Mouse (Mus musculus) embryonic fibroblast, embryonic 13.5 days (primary cell): ENCODE results near the gene Gm20662. TPM values are rescaled to one million over a fixed set of nuclear protein-coding genes. Genes with fewer than 3 reads are reported as not detected.

Experiments
- H3K27ac ChIP-seq: 2 replicates; pipeline ENCODE4 v1.5.1; 2012; ENCODE audit warnings: low read length, control low read depth, inconsistent platforms; ENCODE audit not compliant: insufficient read depth
- H3K4me1 ChIP-seq: 2 replicates; pipeline ENCODE4 v1.6.1; 2011; ENCODE audit warnings: low read length; ENCODE audit not compliant: control insufficient read depth, insufficient read depth
- H3K4me3 ChIP-seq: 2 replicates; pipeline ENCODE4 v1.5.1; 2011; ENCODE audit warnings: mild to moderate bottlenecking, control low read depth, low read length; ENCODE audit not compliant: insufficient read depth
- CTCF ChIP-seq: IDR thresholded peaks from 2 replicates; pipeline ENCODE4 v1.5.1; 2011; ENCODE audit warnings: mild to moderate bottlenecking, control low read depth, low read length, moderate library complexity, borderline replicate concordance; ENCODE audit not compliant: insufficient read depth
- POLR2A ChIP-seq: IDR thresholded peaks from 2 replicates; pipeline ENCODE4 v1.6.1; 2011; ENCODE audit warnings: low read depth, mild to moderate bottlenecking, control low read depth, low read length, moderate library complexity
- polyA plus RNA-seq: library from polyadenylated mRNA; stranded (reverse); fragments of >200 nt; gene quantifications from 2 replicates; pipeline ENCODE4 v1.2.4, GENCODE M21; 2011; ENCODE audit warnings: low read depth; ENCODE audit not compliant: missing spikeins, insufficient read length

Gene Gm20662
- polyA plus RNA-seq, 1 experiment, result not detected

DNA sequence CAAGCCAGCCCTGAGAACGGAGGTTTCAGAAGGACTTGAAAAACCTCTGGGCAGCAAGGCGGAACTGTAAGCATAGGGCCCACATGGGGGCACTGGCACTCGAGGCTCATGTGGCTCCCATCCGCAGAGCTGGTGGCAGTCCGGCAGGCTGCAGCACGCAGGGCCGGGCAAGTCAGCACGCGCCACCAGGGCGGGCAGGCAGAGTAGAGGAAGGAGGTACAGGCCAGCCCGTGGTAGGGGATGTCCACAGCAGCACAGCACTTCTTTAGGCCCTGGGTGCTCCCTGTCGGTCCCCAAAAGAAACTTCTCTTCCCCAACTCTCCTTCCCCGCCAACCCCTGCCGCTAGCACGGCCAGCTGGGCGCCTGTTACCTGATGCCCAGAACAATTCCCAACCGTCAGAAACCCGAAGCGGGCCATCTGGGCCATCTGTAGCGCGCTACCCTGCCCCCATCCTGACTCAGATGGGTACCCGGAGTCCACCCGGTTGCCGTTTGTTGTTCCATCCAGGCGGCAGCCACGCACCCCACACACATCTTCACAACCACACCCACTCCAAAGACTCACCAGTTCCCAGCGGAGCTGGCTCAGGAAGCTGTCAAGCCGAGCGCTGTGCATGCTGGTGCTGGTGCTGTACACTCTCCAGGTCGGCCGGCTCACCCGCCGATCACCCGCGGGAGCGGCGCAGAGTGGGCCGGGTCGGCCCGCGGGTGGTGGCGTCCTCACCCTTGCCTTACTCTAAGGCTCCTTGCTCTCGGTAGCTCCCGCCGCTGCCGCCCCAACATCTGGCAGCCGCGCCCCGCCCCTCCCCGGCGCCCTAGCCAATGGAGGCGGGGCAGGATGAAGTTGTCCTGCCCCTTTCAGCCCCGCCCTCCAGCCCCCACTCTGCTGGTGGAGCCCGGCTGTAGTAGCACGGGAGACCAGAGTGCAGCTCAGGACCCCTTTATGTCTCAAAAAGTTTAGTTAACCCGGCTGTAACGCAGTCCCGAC is 10.7 kb upstream of the Gm20662 start, which contains the start of gene Inka1:
Inka1 (minus strand) TSS at position 749 of the 989 bp plus-strand sequence.
- Histone ChIP-seq H3K4me1 (peaks cover 18% of the 10 kb centered on the region), H3K4me3 (peak within 1 kb of the TSS; percentile 86), H3K27ac (peak within 1 kb of the TSS; percentile 92)
- TF ChIP-seq CTCF (no peak), POLR2A (peak; percentile 82)

DNA sequence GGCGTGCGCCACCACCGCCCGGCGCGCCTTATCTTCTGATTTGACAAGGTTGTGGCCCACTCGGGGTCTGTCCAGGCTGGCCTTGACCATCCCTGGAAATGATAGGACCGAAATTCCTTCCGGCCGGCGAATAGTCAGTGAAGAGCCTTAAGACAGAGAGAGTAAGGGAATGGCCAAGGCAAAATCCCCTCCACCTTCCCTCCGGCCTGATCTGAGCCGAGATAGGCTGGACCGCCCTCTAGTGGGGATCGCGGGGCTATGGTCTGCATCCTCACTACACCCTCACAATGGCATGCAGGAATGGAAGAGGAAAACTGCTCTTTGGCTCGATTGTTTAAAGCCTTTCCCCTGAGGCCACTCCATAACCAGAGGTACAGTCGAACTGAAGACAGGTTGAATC is 9.8 kb upstream of the Gm20662 start:
- Histone ChIP-seq H3K4me1 (peaks cover 12% of the 10 kb centered on the region), H3K4me3 (peak overlapping the region; percentile 86; the same call in 1 of the 2 replicates), H3K27ac (peak overlapping the region; percentile 1; the same call in 1 of the 2 replicates)
- TF ChIP-seq POLR2A (no peak), CTCF (peak; percentile 89)

DNA sequence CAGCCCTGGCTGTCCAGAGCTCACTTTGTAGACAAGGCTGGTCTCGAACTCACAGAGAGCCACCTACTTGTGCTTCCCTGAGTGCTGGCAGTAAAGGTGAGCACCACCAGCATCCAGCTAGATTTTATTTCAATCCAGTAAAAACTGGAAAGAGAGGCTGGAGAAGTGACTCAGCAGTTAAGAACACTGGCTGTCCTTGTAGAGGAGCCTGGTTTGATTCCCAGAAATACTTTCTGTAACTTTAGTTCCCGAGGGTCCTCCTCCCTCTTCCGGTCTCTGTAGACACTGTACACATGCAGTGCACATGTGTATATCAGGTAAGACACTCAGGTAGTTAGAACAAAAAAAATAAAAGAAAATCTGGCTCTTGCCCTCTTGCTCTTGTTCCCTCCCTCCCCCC is 8.2 kb upstream of the Gm20662 start:
- no peaks in the 10 kb centered on the region for H3K4me1 ChIP-seq
- H3K4me3 ChIP-seq, result no peak overlapping the region
- peak; percentile 46; the same call in 1 of the 2 replicates for TF ChIP-seq POLR2A
- no peak for TF ChIP-seq CTCF
- peak overlapping the region; percentile 77 for H3K27ac ChIP-seq

DNA sequence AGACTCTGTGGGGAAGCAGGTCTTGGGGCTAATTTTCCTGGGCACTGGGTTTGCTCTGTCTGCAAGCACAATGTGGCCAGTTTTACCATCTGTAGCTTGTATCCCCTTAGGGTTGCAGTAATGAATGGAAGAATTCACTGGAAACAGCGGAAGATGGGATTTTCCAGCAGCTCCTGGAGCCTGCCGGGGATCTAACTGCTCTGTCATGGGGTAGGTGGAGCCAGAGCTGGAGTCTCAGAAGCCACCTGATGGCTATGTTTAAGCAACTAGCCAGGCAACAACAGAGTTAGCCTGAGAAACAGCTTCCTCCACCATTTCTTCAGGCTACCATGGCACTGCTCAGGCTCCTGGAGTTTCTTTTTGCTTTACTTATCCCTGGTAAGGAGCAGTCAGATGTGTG is 4.0 kb upstream of the Gm20662 start, which contains the start of gene Cdhr4:
Cdhr4 (plus strand) TSS at position 301 of the 400 bp plus-strand sequence.
- H3K27ac ChIP-seq, result no peak within 1 kb of the TSS
- TF ChIP-seq CTCF (no peak), POLR2A (no peak)
- no peaks in the 10 kb centered on the region for H3K4me1 ChIP-seq
- H3K4me3 ChIP-seq, result no peak within 1 kb of the TSS

DNA sequence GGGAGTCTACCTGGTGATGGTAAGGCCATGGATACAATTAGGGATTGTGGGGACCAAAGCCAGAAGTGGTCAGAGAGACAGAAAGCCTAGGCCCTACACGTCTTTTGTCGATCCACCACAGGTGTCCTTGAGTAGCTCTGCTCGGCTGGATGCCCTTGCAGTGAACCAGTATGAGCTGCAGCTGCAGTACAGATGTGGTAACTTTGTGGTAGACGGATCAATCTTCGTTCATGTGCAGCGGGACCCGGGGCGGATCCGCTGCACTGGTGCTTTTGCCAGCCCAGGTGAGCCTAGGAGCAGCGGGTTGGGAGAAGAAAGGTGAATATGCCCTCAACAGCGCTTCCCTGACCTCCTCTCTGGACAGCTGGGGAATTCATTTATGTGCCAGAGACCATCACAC is 3.1 kb upstream of the Gm20662 start:
- Histone ChIP-seq H3K4me3 (no peak overlapping the region), H3K27ac (no peak overlapping the region), H3K4me1 (no peaks in the 10 kb centered on the region)
- TF ChIP-seq CTCF (no peak), POLR2A (no peak)

GRCm38 (mm10) chr9:107994464-107994863 is 1.7 kb upstream of the Gm20662 start:
- Histone ChIP-seq H3K4me3 (no peak overlapping the region), H3K4me1 (no peaks in the 10 kb centered on the region), H3K27ac (no peak overlapping the region)
- TF ChIP-seq POLR2A (no peak), CTCF (no peak)

DNA sequence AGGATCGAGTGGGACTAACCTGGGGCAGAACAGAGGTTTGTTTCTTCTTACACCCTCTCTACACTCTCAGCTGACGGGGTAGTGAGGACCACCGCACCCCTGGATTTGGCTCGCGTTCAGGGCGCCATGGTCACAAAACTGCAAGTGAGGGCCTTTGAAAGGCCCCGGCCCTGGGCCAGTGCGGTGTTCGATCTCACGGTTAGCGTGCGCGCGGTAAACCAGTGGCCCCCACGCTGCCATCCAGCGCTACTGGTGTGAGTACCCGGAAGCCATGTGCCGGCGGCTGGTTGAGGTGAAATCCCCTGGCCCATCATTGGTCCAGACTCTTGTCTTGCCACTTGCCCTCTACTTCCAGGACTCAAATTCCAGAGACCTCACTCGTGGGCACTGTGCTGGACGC is 636 bp upstream of the Gm20662 start:
- no peak for TF ChIP-seq POLR2A
- TF ChIP-seq CTCF, result no peak
- no peaks in the 10 kb centered on the region for H3K4me1 ChIP-seq
- H3K27ac ChIP-seq, result no peak overlapping the region
- no peak overlapping the region for H3K4me3 ChIP-seq

GRCm38 (mm10) chr9:108001922-108002770 is 6.0 kb downstream of the Gm20662 start, which contains the start of gene Ip6k1:
Gene Ip6k1, plus strand, starts transcription at chr9:108002501.
- peak within 1 kb of the TSS; percentile 49 for H3K27ac ChIP-seq
- H3K4me1 ChIP-seq, result no peaks in the 10 kb centered on the region; the same call in 1 of the 2 replicates
- peak within 1 kb of the TSS; percentile 90 for H3K4me3 ChIP-seq
- no peak for TF ChIP-seq CTCF
- TF ChIP-seq POLR2A, result peak; percentile 97
